11 mouse cellular contexts compared by ENCODE assay signal in genomic region chr13:99163521-99164359, GRCm38 (mm10). TPM values are rescaled to one million over a fixed set of nuclear protein-coding genes. Genes with fewer than 3 reads are reported as not detected.
A peak's percentile ranks its signal among the peaks of the same experiment; 100 is the strongest.
DNase-seq lines count a peak whose midpoint lies in the region; ATAC-seq lines count a peak whose summit lies in the region.
"Had no signal": no experiment of that assay in that cellular context is flagged by ENCODE, and none has a peak within 500 bp of the region (broad histone marks: within the 10 kb centered on the region; RNA-seq: fewer than 3 reads in every experiment).

No protein-coding gene starts in this region.

- H3K27me3 ChIP-seq in lung, embryonic 16.5 days (ENCODE audit: control insufficient read depth, insufficient read depth, low read depth, low read length): no peaks in the 10 kb centered on the region
- H3K27me3 ChIP-seq in limb, embryonic 12.5 days: no peaks in the 10 kb centered on the region
- H3K27me3 ChIP-seq in stomach, embryonic 14.5 days (ENCODE audit: control insufficient read depth, insufficient read depth, low read length): no peaks in the 10 kb centered on the region

- H3K9me3 ChIP-seq in lung, embryonic 16.5 days (ENCODE audit: control insufficient read depth, low read length): no peaks in the 10 kb centered on the region
- no peaks in the 10 kb centered on the region for H3K9me3 ChIP-seq in limb, embryonic 12.5 days
- H3K9me3 ChIP-seq in stomach, embryonic 14.5 days (ENCODE audit: control insufficient read depth, low read depth, low read length): no peaks in the 10 kb centered on the region

- no peak for DNase-seq in frontal cortex, adult 2 months (ENCODE audit: extremely low spot score in 1 of 2, low spot score in 1 of 2)
- no peak for DNase-seq in lung, postnatal 4 days
- DNase-seq in c-Kit-positive CD71-positive TER-119-positive erythroid progenitor cells, embryonic 14.5 days (ENCODE audit: low spot score): no peak
- no peak for DNase-seq in spleen, postnatal 10 days (ENCODE audit: low spot score in 2 of 2)
- DNase-seq: cerebellum, adult 2 months; thymus, postnatal 14 days had no signal

- H3K4me1 ChIP-seq in lung, embryonic 16.5 days (replicated peaks; ENCODE audit: control insufficient read depth, insufficient read depth, low read length): peaks cover 6% of the 10 kb centered on the region
- peaks cover 26% of the 10 kb centered on the region for H3K4me1 ChIP-seq in limb, embryonic 12.5 days (replicated peaks)
- peaks cover 9% of the 10 kb centered on the region; the same call in 1 of the 2 replicates for H3K4me1 ChIP-seq in stomach, embryonic 14.5 days (ENCODE audit: control insufficient read depth, insufficient read depth, low read length)

- ATAC-seq in frontal cortex, adult (ENCODE audit: low TSS enrichment): peak; percentile 27; the same call in 1 of the 2 replicates
- ATAC-seq in lung, embryonic 16.5 days (ENCODE audit: low read depth): peak; percentile 75; the same call in 1 of the 2 replicates
- peak; percentile 43 for ATAC-seq in limb, embryonic 12.5 days (ENCODE audit: insufficient number of reproducible peaks, insufficient read depth, low FRiP score, low TSS enrichment, low read depth)
- no peak for ATAC-seq in stomach, embryonic 14.5 days (ENCODE audit: insufficient number of reproducible peaks, insufficient read depth, low FRiP score, low read depth)

- H3K36me3 ChIP-seq in lung, embryonic 16.5 days (ENCODE audit: control insufficient read depth, insufficient read depth, low read length): no peaks in the 10 kb centered on the region
- no peaks in the 10 kb centered on the region for H3K36me3 ChIP-seq in limb, embryonic 12.5 days
- H3K36me3 ChIP-seq in stomach, embryonic 14.5 days (ENCODE audit: control insufficient read depth, insufficient read depth, low read length): no peaks in the 10 kb centered on the region

- no peak overlapping the region for H3K9ac ChIP-seq in lung, embryonic 16.5 days (ENCODE audit: low read length)
- H3K9ac ChIP-seq in limb, embryonic 12.5 days (replicated peaks): no peak overlapping the region
- no peak overlapping the region for H3K9ac ChIP-seq in stomach, embryonic 14.5 days (replicated peaks; ENCODE audit: low read depth, low read length)

- H3K27ac ChIP-seq in lung, embryonic 16.5 days (ENCODE audit: low read length): no peak overlapping the region
- H3K27ac ChIP-seq in limb, embryonic 12.5 days: peak overlapping the region; percentile 74
- peak overlapping the region; percentile 21; the same call in 1 of the 2 replicates for H3K27ac ChIP-seq in stomach, embryonic 14.5 days (ENCODE audit: low read length)

- no peak overlapping the region for H3K4me3 ChIP-seq in lung, embryonic 16.5 days (ENCODE audit: low read length)
- no peak overlapping the region for H3K4me3 ChIP-seq in limb, embryonic 12.5 days (replicated peaks)
- no peak overlapping the region for H3K4me3 ChIP-seq in stomach, embryonic 14.5 days (ENCODE audit: low read depth, low read length)

- 0 out of 2 replicates have a peak overlapping the region, but pooled peaks have one; percentile 3 for H3K4me2 ChIP-seq in lung, embryonic 16.5 days (ENCODE audit: low read depth, low read length)
- peak overlapping the region; percentile 19 for H3K4me2 ChIP-seq in limb, embryonic 12.5 days
- H3K4me2 ChIP-seq in stomach, embryonic 14.5 days (replicated peaks; ENCODE audit: low read depth, low read length): peak overlapping the region; percentile 5; the same call in 1 of the 2 replicates

- 17% methylated on average over 10 of the region's 10 CpGs for WGBS in lung, embryonic 16.5 days
- WGBS in limb, embryonic 12.5 days: 25% methylated on average over 10 of the region's 10 CpGs
- WGBS in stomach, embryonic 14.5 days: 19% methylated on average over 10 of the region's 10 CpGs

RNA-seq across cellular contexts. Expression of gene Zfp366, which starts 20.9 kb away (rescaled TPM):
- polyA plus RNA-seq in frontal cortex, adult 2 months (2012; rRNA removed): 3.1 and 3.7 TPM in 2 replicates
- 1.1 TPM in 2 replicates for polyA plus RNA-seq in lung, embryonic 16.5 days (2015; fragmentation: Nextera tagmentation; extraction: Ambion mirVana)
- polyA plus RNA-seq in limb, embryonic 12.5 days (2016; fragmentation: Nextera tagmentation; extraction: Ambion mirVana): 0.38 and 0.49 TPM in 2 replicates
- polyA plus RNA-seq in stomach, embryonic 14.5 days (2014; fragmentation: Nextera tagmentation; extraction: Ambion mirVana): 0.93 and 1.2 TPM in 2 replicates
- polyA plus RNA-seq: C2C12 had no signal
